Mouse (Mus musculus): ENCODE measurements at regions not wholly inside any gene's neighbourhood (a gene's known extent, or its start where the extent isn't known, plus 50 kb on each side); places are given as distances from the start of the nearest gene placed in this dataset.

DNA sequence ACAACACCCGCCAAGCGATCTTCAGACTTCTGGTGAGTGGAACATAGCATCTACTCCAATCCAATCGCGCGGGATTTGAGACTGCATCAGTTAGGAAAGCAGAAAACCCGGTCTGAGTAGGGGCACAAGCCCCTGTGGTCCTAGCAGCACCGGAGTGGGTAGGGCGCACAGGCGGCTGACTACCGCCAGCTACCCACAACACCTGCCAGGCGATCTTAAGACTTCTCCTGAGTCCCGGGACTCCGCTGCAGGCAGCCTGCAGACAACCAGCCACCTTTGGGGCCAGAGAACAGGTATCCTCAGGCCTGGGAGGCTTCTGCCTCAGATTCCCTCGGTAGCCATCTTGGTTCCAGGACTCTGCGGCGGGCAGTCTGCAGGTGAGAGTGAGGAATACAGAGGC, 208.2 kb upstream of the Pdzrn3 start:
- DNase-seq: no peak

GRCm38 (mm10) chr6:101580824-101581223, 203.1 kb upstream of the Pdzrn3 start:
- DNase-seq: no peak

DNA sequence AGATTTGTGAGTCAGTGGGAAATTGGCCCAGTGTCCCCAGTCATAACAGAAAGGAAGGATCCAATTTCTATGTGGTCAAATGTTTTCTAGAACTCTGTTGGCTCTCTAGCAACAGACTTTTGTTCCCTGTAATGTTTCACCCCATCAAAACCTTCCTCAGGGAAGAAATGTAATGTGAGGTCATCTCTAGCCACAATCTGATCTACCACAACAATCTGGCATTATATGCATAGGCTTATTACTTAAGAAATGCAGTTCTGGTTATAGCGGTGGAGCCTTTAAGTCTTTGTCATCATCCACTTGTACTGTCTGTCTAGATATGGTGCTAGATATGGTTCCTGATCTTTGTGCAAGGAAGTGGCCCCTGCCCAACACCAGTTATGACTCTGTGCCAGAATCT, 178.4 kb upstream of the Pdzrn3 start:
- no peak for DNase-seq

DNA sequence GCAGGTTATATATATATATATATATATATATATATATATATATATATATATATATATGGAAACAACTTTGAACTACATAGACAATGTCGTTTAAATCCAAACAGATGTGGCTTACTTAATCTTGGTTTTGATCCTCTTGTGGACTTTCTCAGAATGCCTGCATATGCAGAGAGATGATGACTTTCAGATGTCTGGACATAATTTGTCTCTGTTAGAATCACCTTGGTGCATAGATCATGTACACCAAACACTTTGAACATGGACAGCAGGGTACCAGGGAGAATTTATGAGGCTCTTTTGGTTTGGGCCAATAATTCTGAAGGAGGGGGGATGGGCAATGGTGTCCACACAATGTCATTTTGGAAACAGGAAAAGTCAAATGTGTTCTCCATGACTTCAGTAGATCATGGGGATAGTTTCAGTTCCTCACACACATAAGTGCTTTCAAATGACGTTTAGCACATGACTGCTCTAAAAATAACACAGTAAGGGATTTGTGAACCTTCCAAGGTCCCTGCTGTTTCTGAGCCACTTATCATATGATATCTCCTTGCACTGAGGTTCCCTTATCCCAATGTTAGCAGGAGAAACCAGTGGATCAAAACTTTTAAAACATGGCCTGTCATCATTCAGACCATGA, 177.4 kb upstream of the Pdzrn3 start:
- DNase-seq: no peak

DNA sequence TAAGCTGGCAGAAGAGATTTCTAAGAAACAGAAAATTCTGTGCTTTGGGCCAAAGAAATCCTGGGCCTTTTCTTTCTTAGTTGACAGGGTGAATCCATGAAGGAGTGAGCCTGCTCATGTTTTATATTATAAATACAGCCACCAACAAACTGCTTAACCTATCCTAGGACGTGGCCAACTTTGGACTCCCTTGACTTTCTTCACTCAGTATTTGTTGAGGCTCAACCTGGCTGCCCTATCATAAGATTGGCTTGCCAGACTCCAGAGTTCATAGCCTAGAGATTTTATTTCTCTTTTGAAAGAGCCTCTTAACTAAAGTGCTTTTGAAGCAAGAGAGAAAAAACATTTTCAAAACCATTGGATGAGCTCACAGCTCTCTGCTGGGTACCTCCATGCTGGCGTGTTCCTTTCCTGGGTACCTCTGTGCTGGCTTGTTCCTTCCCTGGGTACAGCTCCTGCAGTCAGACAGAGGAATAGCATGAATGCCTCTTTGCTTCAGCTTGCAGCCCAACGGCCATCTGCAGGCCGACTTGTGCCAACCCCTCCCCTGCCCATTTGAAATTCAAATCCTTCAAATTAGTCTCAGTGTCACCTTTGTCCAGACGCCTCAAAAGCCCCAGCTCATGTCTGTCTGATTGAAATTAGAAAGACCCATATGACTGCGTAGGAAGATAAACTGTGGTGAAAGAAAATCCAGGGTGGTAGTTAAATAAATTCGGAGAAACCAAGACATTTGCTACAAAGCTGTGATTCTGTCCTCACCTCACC, 173.0 kb upstream of the Pdzrn3 start:
- peak; percentile 11 for DNase-seq

- no peak for DNase-seq
Observed at GRCm38 (mm10) chr6:101537581-101537980, 159.9 kb upstream of the Pdzrn3 start.

GRCm38 (mm10) chr6:101534214-101535052, 156.7 kb upstream of the Pdzrn3 start:
- peak; percentile 43 for DNase-seq

GRCm38 (mm10) chr6:101532436-101532835, 154.7 kb upstream of the Pdzrn3 start:
- DNase-seq: no peak

DNA sequence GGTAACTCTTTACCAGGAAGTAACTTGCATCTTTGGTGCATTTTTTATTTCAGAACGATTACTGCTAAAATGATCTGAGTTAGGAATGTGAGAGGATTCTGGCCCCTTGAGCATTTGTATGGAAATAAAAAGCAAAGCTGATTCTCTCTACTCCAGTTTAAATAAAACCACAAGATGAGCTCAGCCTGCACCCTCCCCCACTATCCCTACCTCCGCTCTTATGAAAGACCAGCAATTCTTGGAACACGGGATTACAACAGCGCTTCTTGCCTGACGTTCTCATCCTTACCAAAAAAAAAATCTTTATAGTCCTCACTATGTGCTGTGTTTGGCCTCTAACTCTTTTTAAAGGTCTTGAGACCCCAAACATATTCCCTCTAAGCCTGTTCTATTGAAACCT, 154.2 kb upstream of the Pdzrn3 start:
- DNase-seq: no peak

DNA sequence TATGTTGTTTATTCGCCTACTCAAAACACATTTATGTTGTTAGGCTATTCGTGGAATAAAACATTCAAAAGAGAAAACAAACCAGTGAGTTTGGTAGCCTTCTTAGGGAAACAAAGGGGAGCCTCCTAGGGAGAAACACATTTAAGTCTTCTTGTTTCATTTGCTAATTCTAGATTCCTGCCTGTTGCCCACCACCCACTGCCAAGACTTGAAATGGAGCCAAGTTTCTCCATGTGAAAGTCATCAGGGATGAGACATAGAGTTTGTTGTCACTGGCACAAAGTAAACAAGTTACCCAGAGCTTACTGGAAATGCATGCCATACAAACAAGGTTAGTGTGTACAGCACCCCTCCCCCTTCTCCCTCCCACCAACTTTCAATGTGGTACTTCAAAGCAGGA, 147.4 kb upstream of the Pdzrn3 start:
- DNase-seq: no peak

- DNase-seq: no peak
Observed at GRCm38 (mm10) chr6:101521316-101521715, 143.6 kb upstream of the Pdzrn3 start.

DNA sequence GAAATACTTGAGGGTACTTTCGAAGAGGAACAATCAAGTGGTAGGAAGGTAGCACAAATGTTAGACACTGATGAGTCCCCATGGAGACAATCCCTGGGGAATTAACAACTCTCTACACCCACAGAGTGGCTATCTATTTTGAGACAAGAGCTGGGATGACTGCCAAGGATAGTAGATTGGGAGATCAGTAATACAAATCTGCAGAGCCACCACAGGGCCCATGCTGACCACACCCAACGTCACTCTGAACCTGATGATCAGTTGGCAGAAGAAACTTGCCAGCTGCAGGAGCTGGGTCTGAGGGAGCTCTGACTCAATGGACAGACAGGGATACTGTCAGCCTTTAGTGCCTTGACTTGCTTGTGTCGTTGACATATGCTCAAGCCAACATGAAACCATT, 143.1 kb upstream of the Pdzrn3 start:
- no peak for DNase-seq

DNA sequence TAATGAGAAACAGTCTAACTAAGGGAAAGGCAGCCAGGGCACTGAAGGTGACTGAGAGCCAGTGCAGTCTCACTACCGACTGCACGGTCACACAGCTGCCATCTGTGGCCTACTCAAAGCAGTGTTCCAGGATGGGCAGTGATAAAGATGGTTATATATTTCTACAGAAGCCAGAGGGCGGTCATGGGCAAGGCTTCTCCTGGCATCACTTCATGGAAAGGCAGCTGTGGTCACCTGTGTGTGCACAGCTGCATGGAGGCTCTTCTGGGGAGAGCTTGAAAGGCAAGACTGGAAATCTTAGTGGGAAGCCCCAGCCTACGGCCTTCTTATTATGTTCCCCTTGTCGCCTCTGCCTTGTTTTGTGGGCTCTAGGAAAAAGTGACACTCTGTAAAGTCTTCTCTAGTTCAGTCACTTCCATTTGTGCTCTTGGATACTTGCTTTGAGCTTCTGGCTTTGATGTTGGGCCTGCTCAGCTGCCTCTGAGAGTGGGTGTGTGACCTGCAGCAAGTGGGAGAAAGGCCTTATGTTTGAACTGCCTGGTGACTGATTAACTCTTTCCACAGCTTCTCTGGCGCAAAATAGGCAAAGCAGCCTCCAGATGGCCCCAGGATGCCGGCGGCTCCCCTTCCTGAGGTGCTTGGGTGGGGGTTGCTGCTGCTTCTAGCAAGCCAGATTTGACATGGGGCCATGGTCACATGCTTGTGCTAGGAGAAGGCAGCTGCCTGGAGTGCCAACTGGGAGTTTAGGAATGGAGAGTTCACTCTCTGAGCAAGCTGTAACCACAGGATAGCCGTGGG, 141.4 kb upstream of the Pdzrn3 start:
- DNase-seq: peak; percentile 17

DNA sequence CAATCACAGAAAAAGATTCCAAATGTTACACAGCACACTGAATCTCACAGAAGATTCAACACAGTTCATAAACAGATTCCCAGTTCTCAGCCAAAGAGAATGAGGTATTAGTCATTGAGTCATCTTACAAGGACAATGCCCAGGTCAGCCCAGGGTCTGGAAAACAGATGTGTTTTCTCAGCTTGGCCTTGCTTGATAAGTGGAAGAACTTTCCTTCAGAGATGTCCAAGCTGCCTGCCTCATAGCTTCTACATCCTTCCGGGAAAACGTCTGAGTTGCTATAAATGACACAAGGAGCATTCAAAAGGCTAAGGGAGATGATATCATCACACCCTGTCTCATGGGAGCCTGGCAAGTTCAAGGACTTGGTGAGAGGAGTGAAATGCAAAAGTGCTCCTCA, 139.9 kb upstream of the Pdzrn3 start:
- no peak for DNase-seq

GRCm38 (mm10) chr6:101513696-101514095, 136.0 kb upstream of the Pdzrn3 start:
- no peak for DNase-seq

DNA sequence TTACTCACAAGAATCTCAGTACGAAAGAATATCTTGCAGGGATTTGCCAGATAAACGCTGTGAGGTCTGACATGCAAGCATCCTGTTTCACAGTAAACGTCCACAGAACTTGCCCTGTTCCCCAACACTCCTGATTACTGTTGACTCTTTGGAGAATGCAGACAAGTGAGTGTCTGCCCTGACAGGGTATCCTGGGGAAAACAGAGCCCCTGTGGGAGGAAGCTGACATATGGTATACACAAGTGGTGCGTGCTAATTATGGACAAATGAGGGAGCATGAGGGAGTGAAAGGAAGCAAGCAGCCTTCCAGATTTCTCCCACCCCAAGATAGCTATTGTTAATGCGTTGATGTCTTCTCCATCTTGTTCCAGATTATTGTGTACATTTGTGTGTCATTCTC, 124.5 kb upstream of the Pdzrn3 start:
- DNase-seq: no peak

- no peak for DNase-seq
Observed at GRCm38 (mm10) chr6:101501716-101502115, 124.0 kb upstream of the Pdzrn3 start.

DNA sequence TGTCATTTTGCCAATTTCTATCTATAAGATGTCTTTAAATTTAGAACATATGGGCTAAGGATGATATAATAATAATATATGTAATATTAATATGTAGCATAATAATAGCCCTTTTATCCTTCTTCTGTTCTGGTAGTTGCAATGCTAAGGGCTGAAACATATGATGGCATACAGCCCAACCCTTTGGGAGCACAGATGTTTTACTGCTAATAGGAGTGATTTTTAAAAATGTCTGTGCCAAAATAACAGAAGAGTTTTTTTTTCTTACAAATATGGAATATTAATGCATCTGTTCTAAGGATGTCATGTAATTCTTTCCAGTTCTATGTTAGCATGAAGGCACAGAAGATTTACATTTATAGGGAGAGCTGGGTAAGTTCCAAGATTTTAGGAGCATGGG, 122.5 kb upstream of the Pdzrn3 start:
- DNase-seq: no peak

DNA sequence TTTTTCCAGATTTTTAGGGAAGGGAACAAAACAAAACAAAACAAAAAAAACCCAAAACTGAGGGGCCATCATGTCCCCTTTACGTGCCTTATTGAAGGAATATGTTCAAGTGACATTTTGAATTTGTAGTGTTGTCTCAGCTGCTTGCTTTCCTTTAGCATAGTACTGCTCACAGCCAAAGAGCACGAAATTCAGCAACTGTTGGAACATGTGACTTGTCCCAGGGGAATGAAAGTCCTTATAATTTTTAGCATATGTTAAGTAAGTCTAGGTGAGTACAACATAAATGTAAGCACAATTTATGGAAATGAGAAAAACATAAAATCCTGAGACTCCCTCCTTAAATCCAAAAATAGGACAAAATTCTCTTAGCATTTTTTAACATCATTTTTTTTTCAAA, 110.8 kb upstream of the Pdzrn3 start:
- no peak for DNase-seq

DNA sequence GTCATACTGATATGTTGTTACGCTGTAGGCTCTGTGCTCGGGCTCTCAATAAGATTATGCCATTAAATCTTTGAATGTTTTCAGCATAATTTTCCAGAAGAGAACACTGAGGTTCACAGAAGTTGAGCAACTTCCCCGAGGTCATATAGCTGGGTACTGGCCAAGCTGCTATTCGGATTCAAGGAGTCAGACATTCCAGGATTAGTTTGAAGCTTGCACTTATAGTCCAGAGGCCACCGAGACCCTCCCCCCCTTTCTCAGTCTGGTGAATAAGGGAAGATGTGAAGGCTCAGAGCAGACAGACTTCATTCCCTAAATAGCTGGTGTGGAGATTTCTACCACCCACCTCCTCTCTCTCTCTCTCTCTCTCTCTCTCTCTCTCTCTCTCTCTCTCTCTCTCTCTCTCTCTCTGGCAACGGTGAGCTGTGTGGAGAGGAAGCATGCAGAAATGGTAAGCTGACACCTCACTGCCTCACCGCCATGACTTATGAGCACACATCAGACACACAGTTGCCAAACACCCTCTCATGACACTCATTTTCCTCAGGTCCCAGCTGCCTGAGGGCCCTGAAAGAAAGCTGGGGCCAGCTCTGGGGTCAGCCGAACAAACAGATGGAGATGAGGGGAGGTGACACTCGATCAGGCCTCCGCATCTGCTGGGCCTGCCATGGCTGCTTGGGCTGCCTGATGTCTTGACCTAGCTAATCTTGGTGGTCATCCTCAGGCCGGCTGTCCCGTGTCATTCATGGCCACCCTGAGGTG, 107.0 kb upstream of the Pdzrn3 start:
- DNase-seq: no peak

DNA sequence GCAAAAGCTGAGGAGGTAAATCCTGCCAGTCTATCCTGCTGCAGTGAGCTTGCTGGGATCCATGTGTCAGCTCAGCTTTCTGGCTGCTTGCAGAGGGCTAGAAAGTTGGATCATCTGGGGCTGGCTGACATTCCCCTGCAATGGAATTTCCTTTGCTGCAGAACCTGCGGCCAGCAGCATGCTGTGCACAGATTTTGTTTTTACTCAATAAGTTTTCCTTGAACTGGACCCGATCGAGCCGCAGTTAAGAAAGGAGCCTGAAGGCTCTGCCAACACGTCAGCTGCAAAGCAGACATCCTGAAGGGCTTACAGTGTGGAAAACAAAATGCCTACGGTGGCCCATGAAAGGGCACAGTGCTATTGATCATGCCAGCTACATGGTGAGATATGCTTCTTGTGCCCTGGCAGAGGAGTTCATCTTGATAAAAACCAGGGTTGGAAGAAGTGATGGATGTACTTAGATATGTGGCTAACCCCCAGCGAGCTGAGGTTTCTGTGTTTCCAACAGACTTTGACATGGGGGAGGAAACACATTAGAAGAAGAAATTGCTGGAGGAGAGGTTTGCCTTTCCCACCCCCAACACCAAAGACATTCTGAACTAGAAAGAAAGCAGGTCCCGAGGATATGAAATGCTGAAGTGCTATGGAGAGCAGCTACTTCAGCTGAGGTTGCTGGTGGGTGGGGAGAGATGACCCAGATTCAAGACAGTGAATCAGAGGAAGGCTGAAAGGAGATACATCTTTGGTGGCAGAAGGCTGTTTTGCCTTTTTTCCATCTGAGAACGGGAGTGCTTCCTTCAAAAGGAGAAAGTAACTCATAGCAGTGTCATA, 105.2 kb upstream of the Pdzrn3 start:
- DNase-seq: no peak
